In genomic region chr14:14552201-14552600, GRCm38 (mm10) we compare ENCODE assay signal across 23 mouse cellular contexts.
DNase-seq lines count a peak whose midpoint lies in the region; TF ChIP-seq lines count a peak whose summit lies in the region.
"Had no signal": no experiment of that assay in that cellular context is flagged by ENCODE, and none has a peak within 500 bp of the region (broad histone marks: within the 10 kb centered on the region; RNA-seq: fewer than 3 reads in every experiment).

No protein-coding gene starts in this region.

- no peaks in the 10 kb centered on the region for H3K4me1 ChIP-seq in heart, adult 2 months (ENCODE audit: control insufficient read depth, insufficient read depth, low read length)
- H3K4me1 ChIP-seq: embryonic facial prominence, embryonic 13.5 days; embryonic facial prominence, embryonic 15.5 days; forebrain, embryonic 10.5 days; forebrain, embryonic 12.5 days had no signal

- intact Hi-C loops in heart, adult 2 months (cut with DNase I) = no loop called here

- no peak overlapping the region for H3K9ac ChIP-seq in heart, adult 2 months (ENCODE audit: low read depth, low read length)
- H3K9ac ChIP-seq: embryonic facial prominence, embryonic 13.5 days; embryonic facial prominence, embryonic 15.5 days; forebrain, embryonic 12.5 days had no signal

- H3K27me3 ChIP-seq in heart, adult 2 months (ENCODE audit: control insufficient read depth, insufficient read depth, low read length) = no peaks in the 10 kb centered on the region
- H3K27me3 ChIP-seq: CH12.LX; embryonic facial prominence, embryonic 13.5 days; embryonic facial prominence, embryonic 15.5 days; forebrain, embryonic 12.5 days; Patski had no signal

- H3K27ac ChIP-seq in heart, adult 2 months = no peak overlapping the region
- H3K27ac ChIP-seq: embryonic facial prominence, embryonic 13.5 days; embryonic facial prominence, embryonic 15.5 days; forebrain, embryonic 10.5 days; forebrain, embryonic 12.5 days had no signal

- no peaks in the 10 kb centered on the region for H3K79me2 ChIP-seq in heart, adult 2 months (replicated peaks; ENCODE audit: control insufficient read depth, insufficient read depth, low read length)

- WGBS in heart, adult 2 months = 52% methylated on average over 2 of the region's 2 CpGs

- no peak for TF ChIP-seq POLR2A in heart, adult 2 months (IDR thresholded peaks at IDR 0.05; ENCODE audit: insufficient read depth, low read depth, low read length)

- TF ChIP-seq EP300 in heart, adult 2 months (IDR thresholded peaks at IDR 0.05; ENCODE audit: insufficient read depth, low read depth, low read length) = no peak

- TF ChIP-seq CTCF in heart, adult 2 months (IDR thresholded peaks at IDR 0.05) = no peak

- no peaks in the 10 kb centered on the region for H3K36me3 ChIP-seq in heart, adult 2 months (ENCODE audit: control insufficient read depth, insufficient read depth, low read length)
- H3K36me3 ChIP-seq: embryonic facial prominence, embryonic 13.5 days; embryonic facial prominence, embryonic 15.5 days; forebrain, embryonic 10.5 days; forebrain, embryonic 12.5 days; G1E had no signal

- H3K4me3 ChIP-seq in heart, adult 2 months = no peak overlapping the region
- H3K4me3 ChIP-seq: embryonic facial prominence, embryonic 13.5 days; embryonic facial prominence, embryonic 15.5 days; erythroblast, embryonic 14.5 days; forebrain, embryonic 10.5 days; forebrain, embryonic 12.5 days had no signal

- peak; percentile 50 for DNase-seq in adrenal gland, postnatal 14 days
- no peak for DNase-seq in adrenal gland, adult (ENCODE audit: inconsistent age in 2 of 2, low spot score in 1 of 2)
- DNase-seq in heart, adult 8-10 months (ENCODE audit: low spot score) = peak; percentile 3
- no peak for DNase-seq in heart, adult 2 months
- peak; percentile 50 for DNase-seq in adipocyte (ENCODE audit: low spot score)
- no peak for DNase-seq in layer of hippocampus, postnatal 36 days
- DNase-seq: adrenal gland, adult 8-10 months; B cell, adult 2 months; cerebellum, adult 11 months; cerebellum, adult 18-20 months; cerebellum, adult 8-10 months; cerebellum, adult 9-11 months; cerebellum, postnatal 14 days; cerebellum, postnatal 36 days; embryo, embryonic 11 days had no signal

Comparison
In these comparisons a context has a peak if more than half of its experiments do, and no peak if none do; other contexts are left out.
1. DNase-seq: peak in adrenal gland, postnatal 14 days (single experiment), heart, adult 8-10 months (single experiment) and adipocyte (single experiment); none in adrenal gland, adult (0 of 2), heart, adult 2 months (0 of 2) and layer of hippocampus, postnatal 36 days (0 of 2).